Mouse (Mus musculus) cerebellum, adult 2 months (tissue): Measurements from ENCODE around the gene Rabac1.

Source experiments
- CTCF ChIP-seq: fragments of 200-500 bp; IDR thresholded peaks from 2 replicates; pipeline ENCODE4 v1.5.1; 2011; ENCODE audit warnings: low read depth, mild to moderate bottlenecking, control low read depth, low read length, moderate library complexity, borderline replicate concordance; ENCODE audit not compliant: insufficient read depth
- POLR2A ChIP-seq: fragments of 200-500 bp; IDR thresholded peaks from 2 replicates; pipeline ENCODE4 v1.6.1; 2011; ENCODE audit warnings: low read length, control low read depth, borderline replicate concordance; ENCODE audit not compliant: insufficient read depth

DNA sequence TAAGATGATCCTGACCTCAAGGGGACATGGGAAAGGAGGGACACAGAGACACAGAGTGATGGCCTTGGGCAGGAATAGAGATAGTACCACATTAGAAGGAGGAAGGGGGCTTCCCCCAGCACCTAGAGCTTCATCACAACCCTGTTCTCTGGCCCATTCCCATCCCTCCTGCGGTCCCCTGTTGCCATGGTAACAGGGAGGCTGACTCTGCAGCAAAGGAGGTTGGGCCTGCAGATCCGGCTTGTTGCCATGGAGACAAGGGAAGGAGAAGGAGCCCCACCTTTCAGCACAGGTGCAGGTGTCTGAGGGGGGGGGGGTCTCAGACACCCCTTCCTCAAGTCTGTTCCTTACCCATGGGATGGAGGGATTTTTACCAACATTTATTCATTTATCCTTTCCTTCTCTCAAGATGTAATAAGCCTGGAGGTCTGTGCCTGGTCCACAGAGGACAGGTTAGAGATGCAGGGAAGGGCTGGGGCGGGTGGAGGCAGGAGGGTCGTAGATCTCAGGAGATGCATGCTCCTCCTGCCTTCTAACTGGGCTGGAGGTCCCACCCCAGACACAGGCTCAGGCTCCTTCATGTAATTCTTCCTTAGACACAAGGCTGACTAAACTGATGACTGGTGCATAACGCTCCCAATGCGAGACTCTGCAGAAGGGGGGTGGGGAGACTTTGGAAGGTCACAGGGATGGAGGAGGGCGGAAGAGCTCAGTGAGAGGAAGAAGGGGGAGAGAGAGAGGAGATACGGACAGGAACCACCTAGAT lies 35.2 kb upstream of the Rabac1 start:
- no peak for TF ChIP-seq CTCF
- TF ChIP-seq POLR2A = no peak
